Mouse (Mus musculus) pancreas, adult 10 weeks (tissue): Measurements from ENCODE around the gene Plvap. TPM values are rescaled to one million over a fixed set of nuclear protein-coding genes. Genes with fewer than 3 reads are reported as not detected.

ENCODE experiments used
- polyA plus RNA-seq: library from polyadenylated mRNA; stranded (reverse); fragments of 350-450 nt; fragmentation: Illumina TruSeq; extraction: RNeasy Lipid Tissue Mini Kit (QIAGEN cat#74804); gene quantifications from one replicate; pipeline ENCODE4 v1.2.3, GENCODE M21; 2015; ENCODE audit warnings: low read depth, low replicate concordance; ENCODE audit not compliant: insufficient read depth

The Plvap gene
- 236 TPM for polyA plus RNA-seq

GRCm38 (mm10) chr8:71511644-71512043 is at the start of gene Plvap:
Plvap (minus strand) TSS chr8:71511752.

GRCm38 (mm10) chr8:71558071-71558957 is 46.8 kb upstream of the Plvap start, which contains the start of gene Tmem221:
Tmem221 (minus strand) TSS chr8:71558871.

DNA sequence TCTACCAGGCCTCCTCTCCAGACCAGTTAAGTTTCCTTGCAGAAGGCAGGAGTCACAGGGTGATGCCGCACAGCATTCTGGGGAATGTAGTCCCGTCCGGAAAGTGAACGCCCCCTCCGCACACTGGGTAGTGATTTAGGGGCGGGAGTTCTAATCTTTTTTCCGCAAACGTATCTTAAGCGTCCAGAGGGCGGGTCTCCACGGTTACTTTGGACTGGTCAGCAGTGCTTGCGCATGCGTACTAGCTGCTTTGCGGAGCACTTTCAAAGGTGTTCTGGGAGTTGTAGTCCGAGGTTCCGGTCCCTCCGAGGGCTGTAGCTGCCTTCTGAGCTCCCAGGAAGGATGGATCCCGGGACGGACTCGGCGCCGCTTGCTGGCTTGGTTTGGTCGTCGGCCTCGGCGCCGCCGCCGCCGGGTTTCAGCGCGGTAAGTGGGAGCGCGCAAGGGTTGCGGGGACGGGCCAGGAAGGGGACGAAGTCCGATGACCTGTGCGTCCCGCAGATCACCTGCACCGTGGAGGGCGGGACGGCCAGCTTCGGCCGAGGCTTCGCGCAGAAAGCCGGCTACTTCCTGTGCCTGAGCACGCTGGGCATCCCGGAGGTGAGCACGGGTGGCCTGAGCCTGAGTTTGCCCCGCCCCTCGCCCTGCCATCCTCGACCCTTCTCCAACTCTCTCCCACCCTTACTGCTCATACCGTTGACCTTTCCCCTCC is 31.2 kb upstream of the Plvap start, which contains the start of gene Mvb12a:
Gene Mvb12a (plus strand): TSS at position 291 of the 712 bp plus-strand sequence.

DNA sequence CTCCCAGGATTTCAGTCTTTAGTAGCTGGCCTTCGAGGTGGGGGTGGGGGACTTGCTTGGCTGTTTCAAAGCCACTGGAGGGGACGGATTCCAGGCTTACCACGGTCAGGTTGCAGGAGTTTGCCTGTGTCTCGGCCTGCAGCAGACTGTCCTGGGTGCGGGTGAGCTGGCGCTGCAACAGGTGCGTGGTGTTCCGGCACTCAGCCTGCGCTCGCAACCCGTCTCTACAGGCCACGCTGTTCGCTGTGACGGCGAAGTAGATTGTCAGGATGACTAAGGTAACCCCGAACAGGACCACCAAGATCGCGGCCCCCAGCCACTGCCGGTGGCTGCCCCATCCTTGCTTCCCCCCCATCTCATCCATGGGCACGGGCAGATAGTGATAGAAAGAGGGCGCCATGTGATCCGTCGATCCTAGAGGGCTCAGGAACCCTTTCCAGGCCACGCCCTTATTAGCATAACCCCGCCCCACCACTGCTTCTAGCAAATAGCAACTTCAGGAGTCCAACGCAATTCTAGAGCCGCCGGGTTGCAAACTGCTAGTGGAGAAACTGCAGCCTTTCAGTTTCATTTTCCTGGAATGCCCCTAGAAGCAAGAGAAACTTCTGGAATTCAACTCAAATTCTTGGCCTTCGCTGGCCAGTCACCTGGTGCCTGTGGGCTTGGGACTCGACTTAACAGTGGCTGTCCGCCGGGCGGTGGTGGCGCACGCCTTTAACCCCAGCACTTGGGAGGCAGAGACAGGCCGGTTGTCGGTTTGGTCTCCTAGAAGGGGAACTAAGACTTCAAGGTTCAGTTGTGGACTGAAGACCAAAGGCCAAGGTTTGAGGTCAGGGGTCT is 25.7 kb upstream of the Plvap start, which contains the start of gene Bst2:
Gene Bst2 (minus strand): TSS at position 429 of the 840 bp plus-strand sequence.

GRCm38 (mm10) chr8:71525226-71526050 is 13.9 kb upstream of the Plvap start, which contains the start of gene Ccdc194:
Ccdc194 (minus strand) TSS chr8:71525711.

GRCm38 (mm10) chr8:71487691-71488445 is 23.7 kb downstream of the Plvap start, which contains the start of gene Gtpbp3:
Gtpbp3 (plus strand) TSS chr8:71488103.

GRCm38 (mm10) chr8:71485142-71486135 is 26.1 kb downstream of the Plvap start, which contains the start of gene Ano8:
Ano8 (minus strand) TSS chr8:71485963.

GRCm38 (mm10) chr8:71468916-71469315 is 42.6 kb downstream of the Plvap start, which contains the start of gene Dda1:
Dda1 (plus strand) TSS chr8:71469199.

DNA sequence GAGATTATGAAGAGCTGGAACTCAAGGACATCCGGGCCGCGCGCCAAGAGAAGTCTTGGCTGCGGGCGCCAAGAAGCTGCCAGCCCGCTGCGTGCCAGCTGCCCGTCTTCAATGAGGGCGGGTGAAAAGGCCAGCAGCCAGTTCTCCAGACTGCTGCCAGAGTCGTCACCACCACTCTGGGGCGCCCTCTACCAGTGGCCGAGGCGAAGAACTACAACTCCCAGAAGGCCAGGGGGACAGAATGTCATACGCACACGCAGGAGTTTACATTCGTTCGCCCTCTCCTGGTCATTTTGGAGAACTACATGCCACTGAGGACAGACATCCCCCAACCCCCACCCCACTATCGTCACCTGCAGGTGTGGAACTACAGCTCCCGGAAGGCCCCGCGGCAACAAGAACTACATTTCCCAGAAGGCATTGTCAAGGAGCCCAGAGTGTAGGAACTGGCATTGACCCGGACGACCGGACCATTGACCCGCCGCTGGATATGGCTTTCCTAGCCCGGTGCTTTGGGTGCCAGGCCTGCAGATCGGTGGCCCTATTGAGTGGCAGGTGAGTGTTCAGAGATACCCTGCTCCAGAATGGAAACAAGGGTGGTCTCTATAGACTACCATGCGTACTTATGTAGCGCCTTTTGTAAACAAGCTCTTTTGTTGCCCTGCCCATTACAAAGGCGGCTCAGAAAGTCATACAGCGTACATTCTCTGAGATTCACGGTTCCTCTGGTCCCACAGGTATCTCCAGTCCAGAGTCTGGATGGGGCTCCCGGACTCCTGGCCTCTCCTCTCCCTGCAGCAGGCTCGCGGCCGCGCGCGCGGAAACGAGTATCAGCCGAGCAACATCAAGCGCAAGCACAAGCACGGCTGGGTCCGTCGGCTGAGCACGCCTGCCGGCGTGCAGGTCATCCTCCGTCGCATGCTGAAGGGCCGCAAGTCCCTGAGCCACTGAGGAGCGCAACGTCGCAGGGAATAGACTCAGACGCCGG is 46.7 kb downstream of the Plvap start, which contains the start of gene Mrpl34:
Gene Mrpl34 (plus strand): TSS at position 447 of the 988 bp plus-strand sequence.

GRCm38 (mm10) chr8:71463188-71464033 is 48.1 kb downstream of the Plvap start, which contains the start of gene Abhd8:
Abhd8 (minus strand) TSS chr8:71463655.

Other genes starting within 250 kb of the Plvap start
- 10.9 TPM for gene Myo9b, start 239.0 kb downstream of the Plvap start, polyA plus RNA-seq
- gene Haus8, start 238.8 kb downstream of the Plvap start, polyA plus RNA-seq, result 2.2 TPM
- gene Use1, start 144.9 kb downstream of the Plvap start, polyA plus RNA-seq, result 66.0 TPM
- gene Ocel1, start 140.5 kb downstream of the Plvap start, polyA plus RNA-seq, result 4.2 TPM
- gene Nr2f6, start 129.8 kb downstream of the Plvap start, polyA plus RNA-seq, result 19.9 TPM
- 21.8 TPM for gene Ushbp1, start 116.0 kb downstream of the Plvap start, polyA plus RNA-seq
- 24.6 TPM for gene Babam1, start 114.9 kb downstream of the Plvap start, polyA plus RNA-seq
- gene Ankle1, start 105.7 kb downstream of the Plvap start, polyA plus RNA-seq, result not detected
- 4.1 TPM for gene Abhd8, start 48.1 kb downstream of the Plvap start, polyA plus RNA-seq
- 18.8 TPM for gene Mrpl34, start 46.8 kb downstream of the Plvap start, polyA plus RNA-seq
- gene Dda1, start 42.6 kb downstream of the Plvap start, polyA plus RNA-seq, result 13.0 TPM
- 4.7 TPM for gene Ano8, start 25.8 kb downstream of the Plvap start, polyA plus RNA-seq
- 7.9 TPM for gene Gtpbp3, start 23.6 kb downstream of the Plvap start, polyA plus RNA-seq
- not detected for gene Ccdc194, start 14.0 kb upstream of the Plvap start, polyA plus RNA-seq
- 43.2 TPM for gene Bst2, start 25.7 kb upstream of the Plvap start, polyA plus RNA-seq
- 48.0 TPM for gene Mvb12a, start 31.2 kb upstream of the Plvap start, polyA plus RNA-seq
- 3.8 TPM for gene Tmem221, start 47.1 kb upstream of the Plvap start, polyA plus RNA-seq
- gene Nxnl1, start 54.8 kb upstream of the Plvap start, polyA plus RNA-seq, result not detected
- gene Slc27a1, start 57.1 kb upstream of the Plvap start, polyA plus RNA-seq, result 33.1 TPM
- gene Pgls, start 80.4 kb upstream of the Plvap start, polyA plus RNA-seq, result 39.9 TPM
- 1.00 TPM for gene Fam129c, start 85.9 kb upstream of the Plvap start, polyA plus RNA-seq
- 17.5 TPM for gene Colgalt1, start 99.2 kb upstream of the Plvap start, polyA plus RNA-seq
- 2.6 TPM for gene Unc13a, start 160.0 kb upstream of the Plvap start, polyA plus RNA-seq
- gene Jak3, start 164.5 kb upstream of the Plvap start, polyA plus RNA-seq, result 4.8 TPM
- gene Insl3, start 177.5 kb upstream of the Plvap start, polyA plus RNA-seq, result not detected
- 2.7 TPM for gene B3gnt3, start 190.0 kb upstream of the Plvap start, polyA plus RNA-seq
- gene Fcho1, start 214.0 kb upstream of the Plvap start, polyA plus RNA-seq, result 0.92 TPM